Mouse (Mus musculus) bone marrow macrophage, adult 2 months (primary cell): ENCODE measurements around the gene Gm20388. TPM values are rescaled to one million over a fixed set of nuclear protein-coding genes. Genes with fewer than 3 reads are reported as not detected.

Source experiments
- H3K27ac ChIP-seq: 2 replicates; pipeline ENCODE4 v1.5.1; 2012; ENCODE audit warnings: low read depth, low read length; ENCODE audit not compliant: insufficient read depth
- H3K4me1 ChIP-seq: 2 replicates; pipeline ENCODE4 v1.6.1; 2012; ENCODE audit warnings: low read length; ENCODE audit not compliant: control insufficient read depth, insufficient read depth
- H3K4me3 ChIP-seq: 2 replicates; pipeline ENCODE4 v1.5.1; 2012; ENCODE audit warnings: mild to moderate bottlenecking, low read length, moderate library complexity; ENCODE audit not compliant: insufficient read depth
- CTCF ChIP-seq: IDR thresholded peaks from 2 replicates; pipeline ENCODE4 v1.5.1; 2012; ENCODE audit warnings: low read depth, mild to moderate bottlenecking, low read length, moderate library complexity
- POLR2A ChIP-seq: IDR thresholded peaks from 2 replicates; pipeline ENCODE4 v1.6.1; 2012; ENCODE audit warnings: mild to moderate bottlenecking, low read depth, low read length, borderline replicate concordance
- polyA plus RNA-seq: library from polyadenylated mRNA; stranded (reverse); fragments of >200 nt; gene quantifications from 2 replicates; pipeline ENCODE4 v1.2.4, GENCODE M21; 2012; ENCODE audit not compliant: missing spikeins, insufficient read depth, insufficient read length

The Gm20388 gene
- polyA plus RNA-seq, 1 experiment = 32.7 TPM

DNA sequence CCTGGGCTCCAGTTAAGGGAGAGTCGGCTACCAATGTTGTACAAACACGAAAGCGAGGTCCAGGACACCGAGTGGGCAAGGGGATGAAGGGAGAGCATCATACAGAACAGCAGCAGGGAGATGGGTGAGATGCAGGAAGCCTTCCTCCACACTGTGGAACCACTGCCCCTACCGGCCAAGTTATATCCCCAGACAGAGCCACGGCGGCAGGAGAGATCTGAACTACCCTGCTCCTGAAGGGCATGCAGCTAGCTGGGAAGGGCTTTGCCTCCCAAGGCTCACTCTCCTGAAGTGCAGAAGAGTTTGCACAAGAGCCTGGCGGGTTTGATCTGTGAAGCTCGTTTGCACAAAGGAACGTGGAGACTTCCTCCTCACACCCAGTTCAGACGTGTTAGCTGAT is 1480.0 kb downstream of the Gm20388 start:
- H3K4me3 ChIP-seq = no peak overlapping the region
- TF ChIP-seq POLR2A (no peak), CTCF (no peak)
- no peaks in the 10 kb centered on the region for H3K4me1 ChIP-seq
- no peak overlapping the region for H3K27ac ChIP-seq

DNA sequence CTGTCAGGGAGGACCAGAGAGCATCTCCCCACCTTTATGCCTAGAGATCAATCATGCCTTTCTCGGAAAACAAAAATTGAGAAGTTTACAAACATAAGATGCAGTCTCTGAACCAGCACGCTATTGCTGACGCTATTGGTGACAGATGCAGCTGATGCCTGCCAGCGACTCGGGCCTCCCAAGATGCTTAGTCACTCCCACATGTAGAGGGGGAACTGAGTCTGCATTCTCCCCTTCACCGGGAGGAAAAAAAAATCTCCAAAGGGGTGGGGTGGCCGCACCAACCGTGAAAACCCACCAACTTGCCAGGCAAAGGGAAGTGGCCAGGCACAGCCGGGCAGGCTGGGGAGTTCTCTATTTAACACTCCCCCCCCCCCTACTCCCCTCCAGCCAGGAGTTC is 1480.6 kb downstream of the Gm20388 start:
- Histone ChIP-seq H3K4me3 (no peak overlapping the region), H3K4me1 (no peaks in the 10 kb centered on the region), H3K27ac (no peak overlapping the region)
- TF ChIP-seq CTCF (no peak), POLR2A (no peak)

DNA sequence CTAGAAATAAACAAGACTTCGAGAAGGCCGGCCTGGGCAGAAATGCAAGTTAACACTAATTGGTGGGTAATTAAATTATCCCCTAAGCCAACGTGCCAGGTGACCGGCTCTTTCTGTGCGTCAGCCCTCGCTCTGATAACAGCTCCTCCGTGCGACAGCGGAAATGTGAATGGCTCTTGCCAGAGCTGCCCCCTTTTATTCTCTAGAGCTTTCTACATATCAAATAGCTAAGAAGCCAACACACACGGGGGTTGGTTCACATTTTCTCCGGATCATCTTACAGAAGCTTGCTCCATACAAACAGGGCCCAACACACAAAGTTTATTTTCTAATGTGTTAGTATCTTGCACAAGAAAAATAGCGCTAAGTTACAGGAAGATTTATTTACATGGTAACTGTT is 1481.1 kb downstream of the Gm20388 start:
- no peak overlapping the region for H3K4me3 ChIP-seq
- no peaks in the 10 kb centered on the region for H3K4me1 ChIP-seq
- TF ChIP-seq POLR2A (no peak), CTCF (no peak)
- H3K27ac ChIP-seq = no peak overlapping the region

DNA sequence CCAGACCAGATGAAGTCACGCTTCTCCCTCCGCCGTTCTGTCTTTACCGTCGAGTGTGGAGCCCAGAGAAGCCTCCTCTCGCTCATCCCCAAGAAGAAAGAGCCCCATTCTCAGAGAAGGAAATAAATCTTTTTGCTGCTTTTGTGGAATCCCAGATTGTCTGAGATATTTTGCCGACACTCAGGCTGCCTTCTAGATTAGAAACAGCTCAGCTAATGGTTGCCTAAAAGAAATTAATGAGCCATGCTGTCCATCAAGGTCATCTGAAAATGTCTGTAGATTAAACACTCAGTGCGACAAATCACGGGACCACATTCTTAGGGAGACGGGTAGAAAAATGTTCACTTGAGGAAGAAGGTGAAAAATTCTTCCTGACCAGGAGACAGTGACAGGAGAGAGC is 1481.8 kb downstream of the Gm20388 start:
- no peak overlapping the region for H3K4me3 ChIP-seq
- TF ChIP-seq CTCF = no peak
- TF ChIP-seq POLR2A = no peak
- no peak overlapping the region for H3K27ac ChIP-seq
- H3K4me1 ChIP-seq = no peaks in the 10 kb centered on the region

GRCm38 (mm10) chr8:121393111-121393510 is 1482.5 kb downstream of the Gm20388 start:
- Histone ChIP-seq H3K4me3 (no peak overlapping the region), H3K4me1 (no peaks in the 10 kb centered on the region)
- TF ChIP-seq CTCF = no peak
- TF ChIP-seq POLR2A = no peak

GRCm38 (mm10) chr8:121394686-121395085 is 1484.0 kb downstream of the Gm20388 start:
- no peak overlapping the region for H3K27ac ChIP-seq
- no peak for TF ChIP-seq CTCF
- TF ChIP-seq POLR2A = no peak
- no peak overlapping the region for H3K4me3 ChIP-seq
- no peaks in the 10 kb centered on the region for H3K4me1 ChIP-seq

More at GRCm38 (mm10) chr8:121393111-121393510, 1482.5 kb downstream of the Gm20388 start:
- H3K27ac ChIP-seq = no peak overlapping the region

DNA sequence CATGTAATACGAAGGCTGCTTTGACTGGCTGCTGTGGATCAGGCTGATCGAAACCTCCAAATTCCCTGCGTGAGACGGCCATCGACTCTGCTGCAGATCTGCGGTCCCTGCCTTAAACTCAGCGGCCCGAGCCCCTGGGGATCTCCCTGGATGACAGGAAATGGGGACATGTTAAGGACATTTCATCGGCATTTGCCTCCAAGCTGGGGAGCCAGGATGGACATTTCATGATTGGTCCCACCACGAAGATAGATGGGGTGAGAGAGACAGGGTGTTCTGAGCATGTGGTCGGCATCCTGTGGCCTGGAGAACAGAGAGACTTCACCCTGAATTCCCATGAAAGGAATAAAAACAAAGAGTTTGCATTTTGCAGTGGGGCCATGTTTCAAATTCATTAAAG is 1484.7 kb downstream of the Gm20388 start:
- H3K4me3 ChIP-seq = no peak overlapping the region
- no peak overlapping the region for H3K27ac ChIP-seq
- no peaks in the 10 kb centered on the region for H3K4me1 ChIP-seq
- TF ChIP-seq CTCF (no peak), POLR2A (no peak)

GRCm38 (mm10) chr8:121396151-121396550 is 1485.5 kb downstream of the Gm20388 start:
- H3K4me1 ChIP-seq = no peaks in the 10 kb centered on the region
- H3K4me3 ChIP-seq = no peak overlapping the region
- no peak overlapping the region for H3K27ac ChIP-seq
- TF ChIP-seq CTCF (no peak), POLR2A (no peak)

DNA sequence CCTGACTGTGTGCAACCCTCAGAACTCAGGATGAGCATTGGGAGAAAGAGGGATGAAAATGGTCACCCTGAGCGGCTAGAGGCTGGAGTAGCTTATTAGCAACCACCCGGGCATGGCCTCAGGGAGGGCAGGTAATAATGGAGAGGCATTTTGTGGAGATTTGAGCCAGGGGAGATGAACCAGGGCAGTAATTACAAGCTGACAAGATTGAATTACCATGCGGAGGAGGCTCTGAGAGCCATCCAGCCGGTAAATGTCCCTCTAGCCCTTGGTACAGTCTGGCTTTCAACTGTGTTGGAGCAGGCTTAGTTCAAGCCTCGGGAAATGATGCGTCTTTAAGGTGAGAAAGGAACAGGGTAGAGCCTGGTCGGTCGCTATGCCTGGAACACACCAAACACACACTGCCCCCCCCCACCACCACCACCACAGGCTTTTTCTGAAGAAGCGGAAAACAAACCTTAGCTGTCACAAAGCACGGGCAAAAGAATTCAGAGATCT is 1486.6 kb downstream of the Gm20388 start:
- TF ChIP-seq POLR2A = no peak
- no peak for TF ChIP-seq CTCF
- Histone ChIP-seq H3K27ac (no peak overlapping the region), H3K4me3 (no peak overlapping the region), H3K4me1 (no peaks in the 10 kb centered on the region)

DNA sequence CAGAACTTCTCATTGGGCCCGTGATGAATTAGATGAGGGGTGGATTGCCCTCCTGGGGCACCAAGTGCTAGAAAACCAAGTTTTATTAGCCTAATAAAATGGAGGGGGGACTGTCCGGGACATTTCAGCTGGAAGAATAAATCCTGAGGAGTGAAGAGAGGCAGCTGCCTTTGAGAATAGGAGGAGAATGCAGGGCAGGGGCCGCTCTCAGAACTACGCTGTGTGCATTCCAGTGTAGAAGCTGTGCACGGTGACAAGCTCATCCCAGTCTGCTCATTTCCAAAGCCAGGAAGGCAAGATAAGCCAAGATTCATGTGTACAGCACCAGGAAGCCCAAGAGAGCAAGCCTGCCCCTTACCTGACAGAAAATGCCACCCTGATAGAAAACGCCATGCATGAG is 1487.4 kb downstream of the Gm20388 start:
- Histone ChIP-seq H3K27ac (no peak overlapping the region), H3K4me3 (no peak overlapping the region), H3K4me1 (no peaks in the 10 kb centered on the region)
- no peak for TF ChIP-seq CTCF
- TF ChIP-seq POLR2A = no peak

GRCm38 (mm10) chr8:121398724-121399123 is 1488.1 kb downstream of the Gm20388 start:
- H3K4me1 ChIP-seq = no peaks in the 10 kb centered on the region
- no peak overlapping the region for H3K27ac ChIP-seq
- TF ChIP-seq POLR2A = no peak
- no peak for TF ChIP-seq CTCF
- no peak overlapping the region for H3K4me3 ChIP-seq
